Mouse (Mus musculus): Measurements from ENCODE around the gene Acod1.

- no peak for TF ChIP-seq POLR2A (IDR thresholded peaks at IDR 0.05; ENCODE audit: low read depth, low read length)
- no peak for TF ChIP-seq CTCF (conservative IDR thresholded peaks at IDR 0.05; ENCODE audit: insufficient read depth, insufficient read length, low read depth, low read length)
Measured at GRCm38 (mm10) chr14:103100296-103100695, 53.5 kb downstream of the Acod1 start.

Data from kidney, adult 2 months (tissue).